Mouse (Mus musculus): ENCODE measurements around the gene Pick1.

GRCm38 (mm10) chr15:79242574-79243233 lies 13.7 kb downstream of the Pick1 start:
- TF ChIP-seq CHD2 (IDR thresholded peaks at IDR 0.05; ENCODE audit: low read depth, low read length) (no peak), HCFC1 (IDR thresholded peaks at IDR 0.05; ENCODE audit: borderline replicate concordance, insufficient read depth, low read length) (no peak)

Data from ES-E14 (cell line).